9 mouse cellular contexts compared by ENCODE assay signal in genomic region chr11:116625081-116626000, GRCm38 (mm10). TPM values are rescaled to one million over a fixed set of nuclear protein-coding genes. Genes with fewer than 3 reads are reported as not detected.
DNase-seq lines count a peak whose midpoint lies in the region; ATAC-seq and TF ChIP-seq lines count a peak whose summit lies in the region.
"Had no signal": no experiment of that assay in that cellular context is flagged by ENCODE, and none has a peak within 500 bp of the region (broad histone marks: within the 10 kb centered on the region; RNA-seq: fewer than 3 reads in every experiment).

No protein-coding gene starts in this region.

- H3K4me2 ChIP-seq in hindbrain, postnatal 0 days (ENCODE audit: low read depth, low read length) = no peak overlapping the region
- H3K4me2 ChIP-seq in hindbrain, embryonic 12.5 days (replicated peaks) = no peak overlapping the region
- peak overlapping the region; percentile 89 for H3K4me2 ChIP-seq in heart, embryonic 14.5 days (ENCODE audit: low read length)

- peaks cover 24% of the 10 kb centered on the region for H3K4me1 ChIP-seq in hindbrain, postnatal 0 days (ENCODE audit: insufficient read depth, low read length)
- peaks cover 31% of the 10 kb centered on the region for H3K4me1 ChIP-seq in hindbrain, embryonic 12.5 days
- peaks cover 58 to 67% of the 10 kb centered on the region in 2 experiments for H3K4me1 ChIP-seq in heart, embryonic 14.5 days (ENCODE audit: control insufficient read depth in 2 of 2, insufficient read depth in 2 of 2, low read length in 2 of 2)
- peaks cover 90% of the 10 kb centered on the region for H3K4me1 ChIP-seq in megakaryocyte, embryonic 14.5 days

- no peak overlapping the region for H3K9ac ChIP-seq in hindbrain, postnatal 0 days (replicated peaks; ENCODE audit: low read length)
- no peak overlapping the region for H3K9ac ChIP-seq in hindbrain, embryonic 12.5 days
- H3K9ac ChIP-seq in heart, embryonic 14.5 days (ENCODE audit: low read length) = no peak overlapping the region

- WGBS in hindbrain, postnatal 0 days = 77% methylated on average over 17 of the region's 17 CpGs
- WGBS in hindbrain, embryonic 12.5 days = 75% methylated on average over 17 of the region's 17 CpGs
- 54% methylated on average over 17 of the region's 17 CpGs for WGBS in heart, embryonic 14.5 days

- no peak overlapping the region for H3K27ac ChIP-seq in hindbrain, postnatal 0 days
- no peak overlapping the region for H3K27ac ChIP-seq in hindbrain, embryonic 12.5 days
- H3K27ac ChIP-seq in heart, embryonic 14.5 days (replicated peaks in 1 of 2; ENCODE audit: control insufficient read depth in 1 of 2, insufficient read depth in 1 of 2, low read depth in 2 of 2, low read length in 2 of 2) = peak overlapping the region; percentile 24 to 70; a peak in 3 of 4 replicates

- H3K36me3 ChIP-seq in hindbrain, postnatal 0 days (ENCODE audit: insufficient read depth, low read length) = no peaks in the 10 kb centered on the region
- no peaks in the 10 kb centered on the region for H3K36me3 ChIP-seq in hindbrain, embryonic 12.5 days
- H3K36me3 ChIP-seq in heart, embryonic 14.5 days (ENCODE audit: control insufficient read depth, insufficient read depth, low read length) = no peaks in the 10 kb centered on the region
- peaks cover 29% of the 10 kb centered on the region for H3K36me3 ChIP-seq in megakaryocyte, embryonic 14.5 days (replicated peaks; ENCODE audit: low read length)

- DNase-seq in hindbrain, postnatal 0 days (ENCODE audit: low spot score) = no peak
- DNase-seq in CD4-positive helper T cell, adult 2 months (ENCODE audit: low read depth, low spot score) = peak; percentile 79
- peak; percentile 91 for DNase-seq in WW6 (ENCODE audit: low read depth, low spot score)
- peak; percentile 53 for DNase-seq in thymus, postnatal 25 days
- no peak for DNase-seq in ovary, adult 18-20 months (ENCODE audit: low spot score)

- peak; percentile 69 for TF ChIP-seq CTCF in hindbrain, postnatal 0 days (IDR thresholded peaks at IDR 0.05; ENCODE audit: low read depth)

- H3K27me3 ChIP-seq in hindbrain, postnatal 0 days (ENCODE audit: insufficient read depth, low read length) = peaks cover 7% of the 10 kb centered on the region; the same call in 1 of the 2 replicates
- H3K27me3 ChIP-seq in hindbrain, embryonic 12.5 days = peaks cover 51% of the 10 kb centered on the region
- H3K27me3 ChIP-seq in heart, embryonic 14.5 days (ENCODE audit: control insufficient read depth, insufficient read depth, low read length) = no peaks in the 10 kb centered on the region
- peaks cover 2% of the 10 kb centered on the region for H3K27me3 ChIP-seq in megakaryocyte, embryonic 14.5 days (replicated peaks)

- no peaks in the 10 kb centered on the region for H3K9me3 ChIP-seq in hindbrain, postnatal 0 days (ENCODE audit: low read length)
- no peaks in the 10 kb centered on the region for H3K9me3 ChIP-seq in hindbrain, embryonic 12.5 days (replicated peaks)
- H3K9me3 ChIP-seq in heart, embryonic 14.5 days (ENCODE audit: control insufficient read depth, low read length) = no peaks in the 10 kb centered on the region
- no peaks in the 10 kb centered on the region for H3K9me3 ChIP-seq in megakaryocyte, embryonic 14.5 days

- H3K4me3 ChIP-seq in hindbrain, postnatal 0 days (ENCODE audit: low read length) = no peak overlapping the region
- H3K4me3 ChIP-seq in hindbrain, embryonic 12.5 days = no peak overlapping the region
- H3K4me3 ChIP-seq in heart, embryonic 14.5 days (ENCODE audit: control insufficient read depth in 1 of 2, insufficient read depth in 1 of 2, low read depth in 1 of 2, low read length in 2 of 2) = no peak overlapping the region
- peak overlapping the region; percentile 64 for H3K4me3 ChIP-seq in megakaryocyte, embryonic 14.5 days (replicated peaks)

- no peak for ATAC-seq in hindbrain, postnatal 0 days
- ATAC-seq in hindbrain, embryonic 12.5 days (ENCODE audit: low FRiP score) = no peak
- no peak for ATAC-seq in heart, embryonic 14.5 days (ENCODE audit: insufficient number of reproducible peaks, insufficient read depth, low FRiP score, low read depth)

RNA-seq across cellular contexts. Expression of gene Rhbdf2, which starts 1.5 kb away (rescaled TPM):
- 3.8 and 4.0 TPM in 2 replicates for total RNA-seq in hindbrain, postnatal 0 days (2014; rRNA removed)
- 1.1 and 1.6 TPM in 2 replicates for polyA plus RNA-seq in hindbrain, postnatal 0 days (2015; fragmentation: Nextera tagmentation; extraction: Ambion mirVana)
- 3.7 and 4.5 TPM in 2 replicates for polyA plus RNA-seq in hindbrain, embryonic 12.5 days (2016; fragmentation: Nextera tagmentation; extraction: Ambion mirVana)
- polyA plus RNA-seq in heart, embryonic 14.5 days (2014; fragmentation: Nextera tagmentation; extraction: Ambion mirVana) = 6.4 and 6.6 TPM in 2 replicates
- 22.9 and 66.2 TPM in 2 replicates for polyA plus RNA-seq in megakaryocyte, embryonic 14.5 days (2012; ENCODE audit: insufficient read depth, low replicate concordance)

RNA-seq across cellular contexts. Expression of gene Prcd, which starts 28.0 kb away (rescaled TPM):
- 1.2 and 1.3 TPM in 2 replicates for total RNA-seq in hindbrain, postnatal 0 days (2014; rRNA removed)
- polyA plus RNA-seq in hindbrain, postnatal 0 days (2015; fragmentation: Nextera tagmentation; extraction: Ambion mirVana) = 5.3 and 6.4 TPM in 2 replicates
- 0.34 and 0.43 TPM in 2 replicates for polyA plus RNA-seq in hindbrain, embryonic 12.5 days (2016; fragmentation: Nextera tagmentation; extraction: Ambion mirVana)
- 1.3 and 1.9 TPM in 2 replicates for polyA plus RNA-seq in heart, embryonic 14.5 days (2014; fragmentation: Nextera tagmentation; extraction: Ambion mirVana)
- polyA plus RNA-seq in megakaryocyte, embryonic 14.5 days (2012; ENCODE audit: insufficient read depth, low replicate concordance) = not detected in 2 replicates
- polyA plus RNA-seq: erythroblast, embryonic 14.5 days had no signal

RNA-seq across cellular contexts. Expression of gene Cygb, which starts 28.8 kb away (rescaled TPM):
- total RNA-seq in hindbrain, postnatal 0 days (2014; rRNA removed) = 48.4 and 54.7 TPM in 2 replicates
- polyA plus RNA-seq in hindbrain, postnatal 0 days (2015; fragmentation: Nextera tagmentation; extraction: Ambion mirVana) = 46.0 and 48.1 TPM in 2 replicates
- 4.5 and 5.9 TPM in 2 replicates for polyA plus RNA-seq in hindbrain, embryonic 12.5 days (2016; fragmentation: Nextera tagmentation; extraction: Ambion mirVana)
- 5.8 and 6.7 TPM in 2 replicates for polyA plus RNA-seq in heart, embryonic 14.5 days (2014; fragmentation: Nextera tagmentation; extraction: Ambion mirVana)
- not detected in 2 replicates for polyA plus RNA-seq in megakaryocyte, embryonic 14.5 days (2012; ENCODE audit: insufficient read depth, low replicate concordance)

RNA-seq across cellular contexts. Expression of gene Aanat, which starts 39.1 kb away (rescaled TPM):
- total RNA-seq in hindbrain, postnatal 0 days (2014; rRNA removed) = 0.68 TPM in 1 of 2 replicates, not detected in the other
- 0.46 and 0.81 TPM in 2 replicates for polyA plus RNA-seq in hindbrain, postnatal 0 days (2015; fragmentation: Nextera tagmentation; extraction: Ambion mirVana)
- 0.15 TPM in 1 of 2 replicates, not detected in the other for polyA plus RNA-seq in hindbrain, embryonic 12.5 days (2016; fragmentation: Nextera tagmentation; extraction: Ambion mirVana)
- 0.28 TPM in 1 of 2 replicates, not detected in the other for polyA plus RNA-seq in heart, embryonic 14.5 days (2014; fragmentation: Nextera tagmentation; extraction: Ambion mirVana)
- 0.21 and 2.2 TPM in 2 replicates for polyA plus RNA-seq in megakaryocyte, embryonic 14.5 days (2012; ENCODE audit: insufficient read depth, low replicate concordance)
- polyA plus RNA-seq: erythroblast, embryonic 14.5 days had no signal

RNA-seq across cellular contexts. Expression of gene Ube2o, which starts 44.1 kb away (rescaled TPM):
- total RNA-seq in hindbrain, postnatal 0 days (2014; rRNA removed) = 101 and 112 TPM in 2 replicates
- 31.3 and 31.9 TPM in 2 replicates for polyA plus RNA-seq in hindbrain, postnatal 0 days (2015; fragmentation: Nextera tagmentation; extraction: Ambion mirVana)
- 23.6 and 27.6 TPM in 2 replicates for polyA plus RNA-seq in hindbrain, embryonic 12.5 days (2016; fragmentation: Nextera tagmentation; extraction: Ambion mirVana)
- 14.4 and 17.1 TPM in 2 replicates for polyA plus RNA-seq in heart, embryonic 14.5 days (2014; fragmentation: Nextera tagmentation; extraction: Ambion mirVana)
- polyA plus RNA-seq in megakaryocyte, embryonic 14.5 days (2012; ENCODE audit: insufficient read depth, low replicate concordance) = 67.5 and 115 TPM in 2 replicates

Comparison
In these comparisons a context has a peak if more than half of its experiments do, and no peak if none do; other contexts are left out.
1. DNase-seq: peak in CD4-positive helper T cell, adult 2 months (single experiment), WW6 (single experiment) and thymus, postnatal 25 days (single experiment); none in hindbrain, postnatal 0 days (single experiment) and ovary, adult 18-20 months (single experiment).
2. H3K27ac ChIP-seq: peak in heart, embryonic 14.5 days (2 of 2); none in hindbrain, postnatal 0 days (single experiment) and hindbrain, embryonic 12.5 days (single experiment).